24 mouse cellular contexts compared by ENCODE assay signal in genomic region chr15:103472265-103472664, GRCm38 (mm10). TPM values are rescaled to one million over a fixed set of nuclear protein-coding genes. Genes with fewer than 3 reads are reported as not detected.
A peak's percentile ranks its signal among the peaks of the same experiment; 100 is the strongest.
DNase-seq lines count a peak whose midpoint lies in the region; ATAC-seq lines count a peak whose summit lies in the region.
"Had no signal": no experiment of that assay in that cellular context is flagged by ENCODE, and none has a peak within 500 bp of the region (broad histone marks: within the 10 kb centered on the region; RNA-seq: fewer than 3 reads in every experiment).

No protein-coding gene starts in this region.

- H3K4me3 ChIP-seq in embryonic facial prominence, embryonic 14.5 days (ENCODE audit: low read depth, low read length) = no peak overlapping the region
- no peak overlapping the region for H3K4me3 ChIP-seq in embryonic facial prominence, embryonic 10.5 days
- H3K4me3 ChIP-seq in embryonic facial prominence, embryonic 15.5 days (replicated peaks) = no peak overlapping the region
- H3K4me3 ChIP-seq: embryonic facial prominence, embryonic 13.5 days; erythroblast, embryonic 14.5 days; forebrain, embryonic 13.5 days; forebrain, embryonic 15.5 days had no signal

- H3K4me2 ChIP-seq in embryonic facial prominence, embryonic 14.5 days (ENCODE audit: low read depth, low read length) = no peak overlapping the region
- H3K4me2 ChIP-seq in embryonic facial prominence, embryonic 15.5 days (replicated peaks) = no peak overlapping the region
- H3K4me2 ChIP-seq: embryonic facial prominence, embryonic 13.5 days; forebrain, embryonic 13.5 days; forebrain, embryonic 15.5 days had no signal

- no peaks in the 10 kb centered on the region for H3K27me3 ChIP-seq in embryonic facial prominence, embryonic 14.5 days (replicated peaks; ENCODE audit: control insufficient read depth, insufficient read depth, low read length)
- no peaks in the 10 kb centered on the region for H3K27me3 ChIP-seq in embryonic facial prominence, embryonic 10.5 days (replicated peaks; ENCODE audit: low read depth, poor library complexity, severe bottlenecking)
- no peaks in the 10 kb centered on the region; the same call in 1 of the 2 replicates for H3K27me3 ChIP-seq in embryonic facial prominence, embryonic 15.5 days
- H3K27me3 ChIP-seq: embryonic facial prominence, embryonic 13.5 days; forebrain, embryonic 13.5 days; forebrain, embryonic 15.5 days; Patski had no signal

- H3K9ac ChIP-seq in embryonic facial prominence, embryonic 14.5 days (ENCODE audit: low read depth, low read length) = no peak overlapping the region
- H3K9ac ChIP-seq in embryonic facial prominence, embryonic 15.5 days = no peak overlapping the region
- H3K9ac ChIP-seq: embryonic facial prominence, embryonic 13.5 days; forebrain, embryonic 13.5 days; forebrain, embryonic 15.5 days; forebrain, postnatal 0 days had no signal

- ATAC-seq in embryonic facial prominence, embryonic 14.5 days (ENCODE audit: low read depth) = no peak
- peak; percentile 70; the same call in 1 of the 2 replicates for ATAC-seq in embryonic facial prominence, embryonic 15.5 days (ENCODE audit: insufficient number of reproducible peaks, low FRiP score, low TSS enrichment, low read depth)
- ATAC-seq: activated CD4-positive, CD25-positive, alpha-beta regulatory T cell, adult 4 months; forebrain, embryonic 13.5 days; forebrain, embryonic 15.5 days; forebrain, postnatal 0 days had no signal

- peak; percentile 20 for DNase-seq in embryonic facial prominence, embryonic 14.5 days (ENCODE audit: low spot score)
- DNase-seq in embryonic facial prominence, embryonic 10.5 days (ENCODE audit: low spot score) = no peak
- peak; percentile 49 for DNase-seq in 3T3-L1 (ENCODE audit: low read depth, low spot score)
- no peak for DNase-seq in urinary bladder, postnatal 25 days (ENCODE audit: low spot score)
- DNase-seq: adrenal gland, adult 8-10 months; adrenal gland, postnatal 14 days; adrenal gland, postnatal 36 days; cerebellum, adult 11-12 months; cerebellum, adult 2 months; cerebellum, adult 9-10 months; cerebellum, postnatal 10 days; cerebellum, postnatal 25 days; forebrain, postnatal 0 days had no signal

- H3K9me3 ChIP-seq in embryonic facial prominence, embryonic 14.5 days (ENCODE audit: control insufficient read depth, low read length) = no peaks in the 10 kb centered on the region
- H3K9me3 ChIP-seq in embryonic facial prominence, embryonic 10.5 days = no peaks in the 10 kb centered on the region
- no peaks in the 10 kb centered on the region for H3K9me3 ChIP-seq in embryonic facial prominence, embryonic 15.5 days (replicated peaks)
- H3K9me3 ChIP-seq: embryonic facial prominence, embryonic 13.5 days; forebrain, embryonic 13.5 days; forebrain, embryonic 15.5 days had no signal

- H3K27ac ChIP-seq in embryonic facial prominence, embryonic 14.5 days (replicated peaks; ENCODE audit: low read depth, low read length) = no peak overlapping the region
- H3K27ac ChIP-seq in embryonic facial prominence, embryonic 10.5 days (replicated peaks) = no peak overlapping the region
- H3K27ac ChIP-seq in embryonic facial prominence, embryonic 15.5 days (replicated peaks) = no peak overlapping the region
- H3K27ac ChIP-seq: embryonic facial prominence, embryonic 13.5 days; forebrain, embryonic 13.5 days; forebrain, embryonic 15.5 days had no signal

- H3K4me1 ChIP-seq in embryonic facial prominence, embryonic 14.5 days (ENCODE audit: control insufficient read depth, insufficient read depth, low read length) = no peaks in the 10 kb centered on the region
- H3K4me1 ChIP-seq in embryonic facial prominence, embryonic 10.5 days = peaks cover 9% of the 10 kb centered on the region; the same call in 1 of the 2 replicates
- no peaks in the 10 kb centered on the region for H3K4me1 ChIP-seq in embryonic facial prominence, embryonic 15.5 days
- H3K4me1 ChIP-seq: forebrain, embryonic 13.5 days; forebrain, embryonic 15.5 days had no signal

- WGBS in embryonic facial prominence, embryonic 14.5 days = 50% methylated on average over 3 of the region's 3 CpGs
- WGBS in embryonic facial prominence, embryonic 10.5 days = 75% methylated on average over 3 of the region's 3 CpGs
- 33% methylated on average over 3 of the region's 3 CpGs for WGBS in embryonic facial prominence, embryonic 15.5 days

- H3K36me3 ChIP-seq in embryonic facial prominence, embryonic 14.5 days (ENCODE audit: control insufficient read depth, insufficient read depth, low read length) = no peaks in the 10 kb centered on the region
- H3K36me3 ChIP-seq in embryonic facial prominence, embryonic 10.5 days (replicated peaks) = no peaks in the 10 kb centered on the region
- H3K36me3 ChIP-seq in embryonic facial prominence, embryonic 15.5 days = no peaks in the 10 kb centered on the region
- H3K36me3 ChIP-seq: embryonic facial prominence, embryonic 13.5 days; forebrain, embryonic 15.5 days had no signal

RNA-seq across cellular contexts. Expression of gene Nckap1l, which starts 18.7 kb away (rescaled TPM):
- 4.6 and 5.0 TPM in 2 replicates for polyA plus RNA-seq in embryonic facial prominence, embryonic 14.5 days (2014; fragmentation: Nextera tagmentation; extraction: Ambion mirVana)
- polyA plus RNA-seq in embryonic facial prominence, embryonic 10.5 days (2016; fragmentation: Nextera tagmentation; extraction: Ambion mirVana) = 1.1 and 1.3 TPM in 2 replicates
- polyA plus RNA-seq in embryonic facial prominence, embryonic 15.5 days (2015; fragmentation: Nextera tagmentation; extraction: Ambion mirVana) = 3.9 and 4.9 TPM in 2 replicates

RNA-seq across cellular contexts. Expression of gene Gtsf2, which starts 24.0 kb away (rescaled TPM):
- not detected in 2 replicates for polyA plus RNA-seq in embryonic facial prominence, embryonic 14.5 days (2014; fragmentation: Nextera tagmentation; extraction: Ambion mirVana)
- not detected in 2 replicates for polyA plus RNA-seq in embryonic facial prominence, embryonic 10.5 days (2016; fragmentation: Nextera tagmentation; extraction: Ambion mirVana)
- polyA plus RNA-seq in embryonic facial prominence, embryonic 15.5 days (2015; fragmentation: Nextera tagmentation; extraction: Ambion mirVana) = not detected in 2 replicates
- polyA plus RNA-seq: activated CD4-positive, CD25-positive, alpha-beta regulatory T cell, adult 4 months; C2C12; cortical plate, adult 2 months; embryonic facial prominence, embryonic 11.5 days; embryonic facial prominence, embryonic 13.5 days; erythroblast, embryonic 14.5 days; forebrain, embryonic 13.5 days; forebrain, embryonic 15.5 days; forebrain, postnatal 0 days had no signal

RNA-seq across cellular contexts. Expression of gene Pde1b, which starts 30.6 kb away (rescaled TPM):
- polyA plus RNA-seq in embryonic facial prominence, embryonic 14.5 days (2014; fragmentation: Nextera tagmentation; extraction: Ambion mirVana) = 6.1 and 7.2 TPM in 2 replicates
- 6.0 and 10.4 TPM in 2 replicates for polyA plus RNA-seq in embryonic facial prominence, embryonic 10.5 days (2016; fragmentation: Nextera tagmentation; extraction: Ambion mirVana)
- 7.1 TPM in 2 replicates for polyA plus RNA-seq in embryonic facial prominence, embryonic 15.5 days (2015; fragmentation: Nextera tagmentation; extraction: Ambion mirVana)

RNA-seq across cellular contexts. Expression of gene Gtsf1, which starts 42.0 kb away (rescaled TPM):
- not detected in 2 replicates for polyA plus RNA-seq in embryonic facial prominence, embryonic 14.5 days (2014; fragmentation: Nextera tagmentation; extraction: Ambion mirVana)
- not detected in 2 replicates for polyA plus RNA-seq in embryonic facial prominence, embryonic 10.5 days (2016; fragmentation: Nextera tagmentation; extraction: Ambion mirVana)
- polyA plus RNA-seq in embryonic facial prominence, embryonic 15.5 days (2015; fragmentation: Nextera tagmentation; extraction: Ambion mirVana) = not detected in 2 replicates
- polyA plus RNA-seq: activated CD4-positive, CD25-positive, alpha-beta regulatory T cell, adult 4 months; embryonic facial prominence, embryonic 13.5 days; erythroblast, embryonic 14.5 days; forebrain, embryonic 11.5 days; forebrain, embryonic 13.5 days; forebrain, embryonic 15.5 days; forebrain, postnatal 0 days; Patski had no signal

Comparison
In these comparisons a context has a peak if more than half of its experiments do, and no peak if none do; other contexts are left out.
1. DNase-seq: peak in embryonic facial prominence, embryonic 14.5 days (single experiment) and 3T3-L1 (single experiment); none in embryonic facial prominence, embryonic 10.5 days (single experiment) and urinary bladder, postnatal 25 days (single experiment).